Mouse (Mus musculus): ENCODE measurements around the gene Erg. TPM values are rescaled to one million over a fixed set of nuclear protein-coding genes. Genes with fewer than 3 reads are reported as not detected.

The Erg gene
- 2.9 and 4.2 TPM in 2 replicates for polyA plus RNA-seq (2012; rRNA removed)

- H3K27me3 ChIP-seq (ENCODE audit: control insufficient read depth, insufficient read depth, low read length) = peaks cover 19% of the 10 kb centered on the region
- H3K36me3 ChIP-seq (ENCODE audit: control insufficient read depth, insufficient read depth, low read length) = no peaks in the 10 kb centered on the region
- H3K27ac ChIP-seq (ENCODE audit: insufficient read depth, low read depth, low read length) = no peak within 1 kb of the TSS
- WGBS = 11% methylated on average over 5 of the region's 5 CpGs
- H3K4me3 ChIP-seq (ENCODE audit: low read depth, low read length) = peak within 1 kb of the TSS; percentile 50
- no peak for TF ChIP-seq CTCF (IDR thresholded peaks at IDR 0.05; ENCODE audit: extremely low read depth, insufficient read length, insufficient replicate concordance, low read depth, low read length)
- no peak for TF ChIP-seq POLR2A (IDR thresholded peaks at IDR 0.05; ENCODE audit: low read depth, low read length)
- H3K4me1 ChIP-seq (ENCODE audit: control insufficient read depth, insufficient read depth, insufficient read length, low read length) = peaks cover 7% of the 10 kb centered on the region
These were observed at the start of gene Erg for GRCm38 (mm10) chr16:95586311-95586602. TSS of gene Erg (minus strand) at chr16:95586593.

- H3K4me1 ChIP-seq (ENCODE audit: control insufficient read depth, insufficient read depth, insufficient read length, low read length) = peaks cover 4% of the 10 kb centered on the region; the same call in 1 of the 2 replicates
These were observed 45.4 kb upstream of the Erg start for GRCm38 (mm10) chr16:95631816-95632215.

GRCm38 (mm10) chr16:95623876-95624770 is 37.7 kb upstream of the Erg start:
- TF ChIP-seq POLR2A (IDR thresholded peaks at IDR 0.05; ENCODE audit: low read depth, low read length) = no peak
- Histone ChIP-seq H3K27ac (ENCODE audit: insufficient read depth, low read depth, low read length) (no peak overlapping the region), H3K4me3 (ENCODE audit: low read depth, low read length) (no peak overlapping the region), H3K27me3 (ENCODE audit: control insufficient read depth, insufficient read depth, low read length) (no peaks in the 10 kb centered on the region), H3K36me3 (ENCODE audit: control insufficient read depth, insufficient read depth, low read length) (no peaks in the 10 kb centered on the region), H3K4me1 (ENCODE audit: control insufficient read depth, insufficient read depth, insufficient read length, low read length) (no peaks in the 10 kb centered on the region)
- 79% methylated on average over 7 of the region's 7 CpGs for WGBS

More at GRCm38 (mm10) chr16:95631816-95632215, 45.4 kb upstream of the Erg start:
- no peak overlapping the region for H3K27ac ChIP-seq (ENCODE audit: insufficient read depth, low read depth, low read length)
- WGBS = 69% methylated on average over 10 of the region's 10 CpGs
- H3K36me3 ChIP-seq (ENCODE audit: control insufficient read depth, insufficient read depth, low read length) = no peaks in the 10 kb centered on the region
- no peak overlapping the region for H3K4me3 ChIP-seq (ENCODE audit: low read depth, low read length)
- H3K27me3 ChIP-seq (ENCODE audit: control insufficient read depth, insufficient read depth, low read length) = no peaks in the 10 kb centered on the region
- no peak for TF ChIP-seq CTCF (IDR thresholded peaks at IDR 0.05; ENCODE audit: extremely low read depth, insufficient read length, insufficient replicate concordance, low read depth, low read length)
- TF ChIP-seq POLR2A (IDR thresholded peaks at IDR 0.05; ENCODE audit: low read depth, low read length) = no peak

- TF ChIP-seq CTCF (IDR thresholded peaks at IDR 0.05; ENCODE audit: extremely low read depth, insufficient read length, insufficient replicate concordance, low read depth, low read length) (no peak), POLR2A (IDR thresholded peaks at IDR 0.05; ENCODE audit: low read depth, low read length) (no peak)
- H3K27ac ChIP-seq (ENCODE audit: insufficient read depth, low read depth, low read length) = no peak overlapping the region
- H3K27me3 ChIP-seq (ENCODE audit: control insufficient read depth, insufficient read depth, low read length) = no peaks in the 10 kb centered on the region
- H3K36me3 ChIP-seq (ENCODE audit: control insufficient read depth, insufficient read depth, low read length) = no peaks in the 10 kb centered on the region
- H3K4me3 ChIP-seq (ENCODE audit: low read depth, low read length) = no peak overlapping the region
- WGBS = 53% methylated on average over 4 of the region's 4 CpGs
- no peaks in the 10 kb centered on the region for H3K4me1 ChIP-seq (ENCODE audit: control insufficient read depth, insufficient read depth, insufficient read length, low read length)
These were observed 36.7 kb upstream of the Erg start for GRCm38 (mm10) chr16:95623056-95623455.

GRCm38 (mm10) chr16:95619859-95620325 is 33.5 kb upstream of the Erg start:
- H3K27ac ChIP-seq (ENCODE audit: insufficient read depth, low read depth, low read length) = no peak overlapping the region
- H3K27me3 ChIP-seq (ENCODE audit: control insufficient read depth, insufficient read depth, low read length) = no peaks in the 10 kb centered on the region
- 67% methylated on average over 4 of the region's 4 CpGs for WGBS
- H3K4me3 ChIP-seq (ENCODE audit: low read depth, low read length) = no peak overlapping the region
- no peaks in the 10 kb centered on the region for H3K36me3 ChIP-seq (ENCODE audit: control insufficient read depth, insufficient read depth, low read length)
- no peak for TF ChIP-seq POLR2A (IDR thresholded peaks at IDR 0.05; ENCODE audit: low read depth, low read length)
- no peaks in the 10 kb centered on the region for H3K4me1 ChIP-seq (ENCODE audit: control insufficient read depth, insufficient read depth, insufficient read length, low read length)

- H3K36me3 ChIP-seq (ENCODE audit: control insufficient read depth, insufficient read depth, low read length) = no peaks in the 10 kb centered on the region
- peak overlapping the region; percentile 40 for H3K4me3 ChIP-seq (ENCODE audit: low read depth, low read length)
- no peaks in the 10 kb centered on the region for H3K27me3 ChIP-seq (ENCODE audit: control insufficient read depth, insufficient read depth, low read length)
- TF ChIP-seq POLR2A (IDR thresholded peaks at IDR 0.05; ENCODE audit: low read depth, low read length) (no peak), CTCF (IDR thresholded peaks at IDR 0.05; ENCODE audit: extremely low read depth, insufficient read length, insufficient replicate concordance, low read depth, low read length) (no peak)
- H3K27ac ChIP-seq (ENCODE audit: insufficient read depth, low read depth, low read length) = no peak overlapping the region
- no peaks in the 10 kb centered on the region for H3K4me1 ChIP-seq (ENCODE audit: control insufficient read depth, insufficient read depth, insufficient read length, low read length)
- 49% methylated on average over 15 of the region's 15 CpGs for WGBS
These were observed 31.8 kb upstream of the Erg start for GRCm38 (mm10) chr16:95618206-95618605.

- Histone ChIP-seq H3K36me3 (ENCODE audit: control insufficient read depth, insufficient read depth, low read length) (no peaks in the 10 kb centered on the region), H3K4me1 (ENCODE audit: control insufficient read depth, insufficient read depth, insufficient read length, low read length) (no peaks in the 10 kb centered on the region), H3K27me3 (ENCODE audit: control insufficient read depth, insufficient read depth, low read length) (no peaks in the 10 kb centered on the region), H3K27ac (ENCODE audit: insufficient read depth, low read depth, low read length) (no peak overlapping the region), H3K4me3 (ENCODE audit: low read depth, low read length) (no peak overlapping the region)
- WGBS = 29% methylated on average over 6 of the region's 6 CpGs
- TF ChIP-seq CTCF (IDR thresholded peaks at IDR 0.05; ENCODE audit: extremely low read depth, insufficient read length, insufficient replicate concordance, low read depth, low read length) = no peak
- no peak for TF ChIP-seq POLR2A (IDR thresholded peaks at IDR 0.05; ENCODE audit: low read depth, low read length)
These were observed 31.3 kb upstream of the Erg start for GRCm38 (mm10) chr16:95617720-95618119.
